ENCODE assay signal across 15 mouse cellular contexts in the genomic region with DNA sequence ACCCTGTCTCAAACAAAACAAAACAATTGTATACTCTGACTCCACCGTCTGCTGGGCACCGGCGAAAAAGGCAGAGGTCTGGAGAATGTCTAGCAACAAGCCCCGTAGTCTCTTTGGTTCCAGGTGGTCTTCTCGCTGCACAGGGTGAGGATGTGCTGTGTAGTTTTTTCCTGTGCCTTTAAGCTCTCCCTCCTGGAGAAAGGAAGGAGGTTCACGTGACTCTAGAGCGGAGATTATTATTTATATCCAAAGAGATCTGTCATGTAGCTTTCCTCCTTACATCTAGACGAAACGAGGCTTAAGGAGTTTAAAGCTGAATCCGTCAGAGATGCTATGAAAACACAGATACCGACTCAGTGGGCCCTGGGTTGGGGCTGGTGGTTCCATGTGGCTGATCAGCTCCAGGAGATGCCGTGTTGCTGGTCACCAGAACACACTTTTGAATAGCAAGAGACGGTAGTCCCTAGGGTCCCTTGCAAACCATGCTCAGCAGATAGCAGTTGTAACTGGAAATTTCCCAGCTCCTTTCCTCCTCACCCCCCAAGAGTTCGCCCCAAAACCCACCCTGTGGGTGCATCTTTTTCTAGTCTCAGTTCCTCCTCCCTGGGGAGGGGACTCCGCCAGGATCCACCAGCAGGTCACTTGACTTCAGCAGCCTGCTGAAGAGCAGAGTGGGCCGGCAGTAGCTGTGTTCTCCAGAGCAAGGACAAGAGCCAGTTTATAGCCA.
DNase-seq lines count a peak whose midpoint lies in the region; ATAC-seq and TF ChIP-seq lines count a peak whose summit lies in the region.
"Had no signal": no experiment of that assay in that cellular context is flagged by ENCODE, and none has a peak within 500 bp of the region (broad histone marks: within the 10 kb centered on the region; RNA-seq: fewer than 3 reads in every experiment).

No protein-coding gene starts in this region.

- H3K9ac ChIP-seq in intestine, embryonic 14.5 days (ENCODE audit: low read length), result no peak overlapping the region
- no peak overlapping the region for H3K9ac ChIP-seq in intestine, embryonic 15.5 days
- no peak overlapping the region for H3K9ac ChIP-seq in lung, postnatal 0 days (replicated peaks; ENCODE audit: low read depth)
- no peak overlapping the region for H3K9ac ChIP-seq in stomach, embryonic 14.5 days (replicated peaks; ENCODE audit: low read depth, low read length)
- H3K9ac ChIP-seq: hindbrain, embryonic 12.5 days; liver, embryonic 14.5 days; midbrain, embryonic 13.5 days had no signal

- WGBS in intestine, embryonic 14.5 days, result 28% methylated on average over 16 of the region's 16 CpGs
- 45% methylated on average over 16 of the region's 16 CpGs for WGBS in intestine, embryonic 15.5 days
- 50% methylated on average over 16 of the region's 16 CpGs for WGBS in lung, adult 2 months
- 53% methylated on average over 16 of the region's 16 CpGs for WGBS in lung, postnatal 0 days
- WGBS in stomach, embryonic 14.5 days, result 39% methylated on average over 16 of the region's 16 CpGs

- no peaks in the 10 kb centered on the region for H3K36me3 ChIP-seq in intestine, embryonic 14.5 days (ENCODE audit: control insufficient read depth, insufficient read depth, low read length)
- no peaks in the 10 kb centered on the region for H3K36me3 ChIP-seq in intestine, embryonic 15.5 days
- no peaks in the 10 kb centered on the region for H3K36me3 ChIP-seq in lung, postnatal 0 days (ENCODE audit: insufficient read depth, low read length)
- no peaks in the 10 kb centered on the region for H3K36me3 ChIP-seq in stomach, embryonic 14.5 days (ENCODE audit: control insufficient read depth, insufficient read depth, low read length)
- H3K36me3 ChIP-seq: hindbrain, embryonic 12.5 days; midbrain, embryonic 13.5 days had no signal

- ATAC-seq in intestine, embryonic 14.5 days (replicated peaks; ENCODE audit: low FRiP score, low TSS enrichment, low read depth), result no peak
- ATAC-seq in intestine, embryonic 15.5 days, result no peak
- no peak for ATAC-seq in lung, postnatal 0 days
- peak; percentile 49; the same call in 1 of the 2 replicates for ATAC-seq in stomach, embryonic 14.5 days (ENCODE audit: insufficient number of reproducible peaks, insufficient read depth, low FRiP score, low read depth)
- ATAC-seq: forebrain, embryonic 14.5 days; midbrain, embryonic 13.5 days had no signal

- peak; percentile 91 for DNase-seq in heart, adult 11 months
- no peak for DNase-seq in heart, adult 8-10 months (ENCODE audit: low spot score)
- no peak for DNase-seq in intestine, embryonic 14.5 days (ENCODE audit: low spot score)
- no peak for DNase-seq in lung, adult 2 months
- no peak for DNase-seq in lung, postnatal 0 days (ENCODE audit: low spot score)
- no peak for DNase-seq in left cerebral cortex, postnatal 14 days (ENCODE audit: low spot score in 2 of 2)
- DNase-seq: cerebellum, postnatal 10 days; gastrocnemius, postnatal 14 days; right cerebral cortex, postnatal 14 days had no signal

- H3K4me2 ChIP-seq in intestine, embryonic 14.5 days (ENCODE audit: low read length), result peak overlapping the region; percentile 14
- no peak overlapping the region for H3K4me2 ChIP-seq in intestine, embryonic 15.5 days (replicated peaks)
- no peak overlapping the region for H3K4me2 ChIP-seq in lung, postnatal 0 days (replicated peaks; ENCODE audit: low read depth, low read length)
- H3K4me2 ChIP-seq in stomach, embryonic 14.5 days (replicated peaks; ENCODE audit: low read depth, low read length), result no peak overlapping the region; the same call in 1 of the 2 replicates
- H3K4me2 ChIP-seq: hindbrain, embryonic 12.5 days; midbrain, embryonic 13.5 days had no signal

- TF ChIP-seq CTCF in lung, adult 2 months (IDR thresholded peaks at IDR 0.05; ENCODE audit: insufficient read depth, low read length), result no peak
- TF ChIP-seq CTCF in lung, postnatal 0 days (IDR thresholded peaks at IDR 0.05), result no peak

- H3K4me3 ChIP-seq in intestine, embryonic 14.5 days (ENCODE audit: low read depth, low read length), result no peak overlapping the region
- no peak overlapping the region for H3K4me3 ChIP-seq in intestine, embryonic 15.5 days (replicated peaks)
- peak overlapping the region; percentile 26 for H3K4me3 ChIP-seq in lung, adult 2 months (replicated peaks; ENCODE audit: extremely low read depth, low read depth, low read length)
- H3K4me3 ChIP-seq in lung, postnatal 0 days (ENCODE audit: low read depth, low read length), result no peak overlapping the region
- H3K4me3 ChIP-seq in stomach, embryonic 14.5 days (ENCODE audit: low read depth, low read length), result no peak overlapping the region
- H3K4me3 ChIP-seq: hindbrain, embryonic 12.5 days; midbrain, embryonic 13.5 days had no signal

- H3K27me3 ChIP-seq in intestine, embryonic 14.5 days (replicated peaks; ENCODE audit: control insufficient read depth, insufficient read depth, low read length), result no peaks in the 10 kb centered on the region
- no peaks in the 10 kb centered on the region for H3K27me3 ChIP-seq in intestine, embryonic 15.5 days (replicated peaks)
- no peaks in the 10 kb centered on the region for H3K27me3 ChIP-seq in lung, postnatal 0 days (replicated peaks; ENCODE audit: insufficient read depth, low read length)
- H3K27me3 ChIP-seq in stomach, embryonic 14.5 days (ENCODE audit: control insufficient read depth, insufficient read depth, low read length), result no peaks in the 10 kb centered on the region
- H3K27me3 ChIP-seq: hindbrain, embryonic 12.5 days; midbrain, embryonic 13.5 days had no signal

- no peak for TF ChIP-seq EP300 in lung, postnatal 0 days (IDR thresholded peaks at IDR 0.05)

- H3K9me3 ChIP-seq in intestine, embryonic 14.5 days (ENCODE audit: control insufficient read depth, low read length), result no peaks in the 10 kb centered on the region
- no peaks in the 10 kb centered on the region for H3K9me3 ChIP-seq in intestine, embryonic 15.5 days
- H3K9me3 ChIP-seq in lung, postnatal 0 days (ENCODE audit: low read length), result no peaks in the 10 kb centered on the region
- no peaks in the 10 kb centered on the region for H3K9me3 ChIP-seq in stomach, embryonic 14.5 days (ENCODE audit: control insufficient read depth, low read depth, low read length)
- H3K9me3 ChIP-seq: hindbrain, embryonic 12.5 days; midbrain, embryonic 13.5 days had no signal

- H3K4me1 ChIP-seq in intestine, embryonic 14.5 days (replicated peaks; ENCODE audit: control insufficient read depth, insufficient read depth, low read length), result peaks cover 20% of the 10 kb centered on the region
- peaks cover 13% of the 10 kb centered on the region; the same call in 1 of the 2 replicates for H3K4me1 ChIP-seq in intestine, embryonic 15.5 days (replicated peaks)
- peaks cover 8% of the 10 kb centered on the region for H3K4me1 ChIP-seq in lung, adult 2 months (ENCODE audit: control insufficient read depth, insufficient read depth, low read length)
- no peaks in the 10 kb centered on the region for H3K4me1 ChIP-seq in lung, postnatal 0 days (ENCODE audit: insufficient read depth, low read depth, low read length)
- H3K4me1 ChIP-seq in stomach, embryonic 14.5 days (ENCODE audit: control insufficient read depth, insufficient read depth, low read length), result peaks cover 18% of the 10 kb centered on the region

- no peak overlapping the region for H3K27ac ChIP-seq in intestine, embryonic 14.5 days (ENCODE audit: low read depth)
- H3K27ac ChIP-seq in intestine, embryonic 15.5 days, result no peak overlapping the region
- H3K27ac ChIP-seq in lung, postnatal 0 days (ENCODE audit: low read length), result no peak overlapping the region
- H3K27ac ChIP-seq in stomach, embryonic 14.5 days (ENCODE audit: low read length), result no peak overlapping the region
- H3K27ac ChIP-seq: hindbrain, embryonic 12.5 days; liver, embryonic 14.5 days; midbrain, embryonic 13.5 days had no signal

- TF ChIP-seq POLR2A in lung, adult 2 months (IDR thresholded peaks at IDR 0.05; ENCODE audit: borderline replicate concordance, extremely low read depth, low read depth, low read length), result no peak

- intact Hi-C loops in left cerebral cortex, postnatal 14 days (cut with DNase I), result no loop called here
